Mouse (Mus musculus) embryonic facial prominence, embryonic 10.5 days (tissue): Measurements from ENCODE around the gene Adamts4. TPM values are rescaled to one million over a fixed set of nuclear protein-coding genes. Genes with fewer than 3 reads are reported as not detected.
A peak's percentile ranks its signal among the peaks of the same experiment; 100 is the strongest.

Experiments
- DNase-seq: peaks from one replicate; pipeline ENCODE4 v3.0.0-alpha.2; 2017; ENCODE audit warnings: low spot score
- H3K27ac ChIP-seq: fragments of 300-500 bp; sonication (generic); replicated peaks from 2 replicates; pipeline ENCODE4 v1.5.1; 2016; ENCODE audit warnings: mild to moderate bottlenecking
- H3K27me3 ChIP-seq: fragments of 300-500 bp; sonication (generic); replicated peaks from 2 replicates; pipeline ENCODE4 v1.6.1; 2016; ENCODE audit warnings: low read depth, mild to moderate bottlenecking; ENCODE audit not compliant: poor library complexity, severe bottlenecking
- H3K36me3 ChIP-seq: fragments of 300-500 bp; sonication (generic); replicated peaks from 2 replicates; pipeline ENCODE4 v1.6.1; 2016; ENCODE audit warnings: mild to moderate bottlenecking, moderate library complexity
- H3K4me1 ChIP-seq: fragments of 300-500 bp; sonication (generic); 2 replicates; pipeline ENCODE4 v1.6.1; 2016
- H3K4me3 ChIP-seq: fragments of 300-500 bp; sonication (generic); 2 replicates; pipeline ENCODE4 v1.5.1; 2016; ENCODE audit warnings: mild to moderate bottlenecking, moderate library complexity
- H3K9me3 ChIP-seq: fragments of 300-500 bp; sonication (generic); 2 replicates; pipeline ENCODE4 v1.6.1; 2016; ENCODE audit warnings: mild to moderate bottlenecking
- WGBS: fragments of 180-500 bp; shearing (Covaris S2); methylation state at CpG from one replicate; pipeline ENCODE4 v1.1.7; 2016; 5-methylcytosine and 5-hydroxymethylcytosine counted together
- polyA plus RNA-seq: library from polyadenylated mRNA; unstranded; fragments of >200 nt; fragmentation: Nextera tagmentation; extraction: Ambion mirVana; gene quantifications from 2 replicates; pipeline ENCODE4 v1.2.1, GENCODE M21; 2016

Adamts4 gene
- polyA plus RNA-seq, 1 experiment from 2014 or later: 12.7 TPM

GRCm38 (mm10) chr1:171265971-171266744 is 15.9 kb downstream of the Adamts4 start:
- whole genome bisulfite sequencing: 71% methylated on average over 4 of the region's 4 CpGs
- no peaks in the 10 kb centered on the region for H3K9me3 ChIP-seq
- H3K27ac ChIP-seq: no peak overlapping the region
- H3K27me3 ChIP-seq: no peaks in the 10 kb centered on the region
- DNase-seq: no peak
- H3K4me3 ChIP-seq: no peak overlapping the region
- peaks cover 35% of the 10 kb centered on the region for H3K4me1 ChIP-seq
- H3K36me3 ChIP-seq: no peaks in the 10 kb centered on the region

- H3K27me3 ChIP-seq: no peaks in the 10 kb centered on the region
- no peak overlapping the region for H3K27ac ChIP-seq
- H3K4me3 ChIP-seq: no peak overlapping the region
- no peak for DNase-seq
- H3K36me3 ChIP-seq: peaks cover 18% of the 10 kb centered on the region
- no peaks in the 10 kb centered on the region for H3K9me3 ChIP-seq
- H3K4me1 ChIP-seq: peaks cover 29% of the 10 kb centered on the region
- WGBS: 68% methylated on average over 1 of the region's 1 CpGs
Measured at GRCm38 (mm10) chr1:171268341-171268740, 18.1 kb downstream of the Adamts4 start.

GRCm38 (mm10) chr1:171269848-171270572 is 19.8 kb downstream of the Adamts4 start, which contains the start of gene B4galt3:
Gene B4galt3 (plus strand): TSS chr1:171270328.
- Histone ChIP-seq H3K4me1 (peaks cover 25% of the 10 kb centered on the region), H3K9me3 (no peaks in the 10 kb centered on the region), H3K36me3 (peaks cover 35% of the 10 kb centered on the region), H3K27me3 (no peaks in the 10 kb centered on the region), H3K27ac (peak within 1 kb of the TSS; percentile 90), H3K4me3 (peak within 1 kb of the TSS; percentile 83)
- WGBS: 3% methylated on average over 36 of the region's 36 CpGs
- peak; percentile 97 for DNase-seq

- H3K4me3 ChIP-seq: peak overlapping the region; percentile 83
- WGBS: under 1% methylated on average over 19 of the region's 19 CpGs
- DNase-seq: no peak
- H3K4me1 ChIP-seq: peaks cover 25% of the 10 kb centered on the region
- no peaks in the 10 kb centered on the region for H3K9me3 ChIP-seq
- H3K27ac ChIP-seq: peak overlapping the region; percentile 90
- peaks cover 40% of the 10 kb centered on the region for H3K36me3 ChIP-seq
- no peaks in the 10 kb centered on the region for H3K27me3 ChIP-seq
Measured at GRCm38 (mm10) chr1:171270573-171270900, 20.3 kb downstream of the Adamts4 start.

DNA sequence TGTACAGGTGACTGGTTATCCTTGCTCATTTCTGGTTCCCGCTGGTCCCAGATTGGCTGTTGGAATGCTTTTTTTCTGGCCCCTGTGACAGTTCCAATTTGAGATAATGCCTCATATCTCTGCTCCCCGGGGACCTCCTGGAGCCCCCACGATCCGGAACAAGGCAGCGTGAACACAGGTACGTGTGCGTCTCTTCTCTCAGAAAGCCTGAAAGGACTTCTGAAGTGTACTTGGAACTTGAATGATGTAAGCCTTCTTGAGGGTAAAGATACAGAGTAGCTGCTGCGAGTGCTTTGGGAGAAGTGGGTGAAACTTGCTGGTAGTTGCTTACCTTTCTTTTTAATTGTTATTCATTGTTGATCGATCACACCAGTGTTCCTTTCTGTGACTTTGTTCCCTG is 21.0 kb downstream of the Adamts4 start:
- Histone ChIP-seq H3K4me1 (peaks cover 25% of the 10 kb centered on the region), H3K27ac (no peak overlapping the region), H3K36me3 (peaks cover 47% of the 10 kb centered on the region), H3K9me3 (no peaks in the 10 kb centered on the region), H3K27me3 (no peaks in the 10 kb centered on the region), H3K4me3 (peak overlapping the region; percentile 83)
- DNase-seq: no peak
- WGBS: 59% methylated on average over 9 of the region's 9 CpGs

- peaks cover 25% of the 10 kb centered on the region for H3K4me1 ChIP-seq
- WGBS: 71% methylated on average over 10 of the region's 10 CpGs
- H3K27ac ChIP-seq: no peak overlapping the region
- H3K9me3 ChIP-seq: no peaks in the 10 kb centered on the region
- H3K4me3 ChIP-seq: peak overlapping the region; percentile 83; the same call in 1 of the 2 replicates
- no peak for DNase-seq
- no peaks in the 10 kb centered on the region for H3K27me3 ChIP-seq
- peaks cover 51% of the 10 kb centered on the region for H3K36me3 ChIP-seq
Measured at GRCm38 (mm10) chr1:171271622-171272021, 21.4 kb downstream of the Adamts4 start.

- Histone ChIP-seq H3K27ac (no peak overlapping the region), H3K27me3 (no peaks in the 10 kb centered on the region), H3K36me3 (peaks cover 56% of the 10 kb centered on the region), H3K4me3 (peak overlapping the region; percentile 83; the same call in 1 of the 2 replicates), H3K4me1 (peaks cover 25% of the 10 kb centered on the region), H3K9me3 (no peaks in the 10 kb centered on the region)
- 92% methylated on average over 3 of the region's 3 CpGs for WGBS
- DNase-seq: no peak
Measured at GRCm38 (mm10) chr1:171272086-171272485, 21.9 kb downstream of the Adamts4 start.

DNA sequence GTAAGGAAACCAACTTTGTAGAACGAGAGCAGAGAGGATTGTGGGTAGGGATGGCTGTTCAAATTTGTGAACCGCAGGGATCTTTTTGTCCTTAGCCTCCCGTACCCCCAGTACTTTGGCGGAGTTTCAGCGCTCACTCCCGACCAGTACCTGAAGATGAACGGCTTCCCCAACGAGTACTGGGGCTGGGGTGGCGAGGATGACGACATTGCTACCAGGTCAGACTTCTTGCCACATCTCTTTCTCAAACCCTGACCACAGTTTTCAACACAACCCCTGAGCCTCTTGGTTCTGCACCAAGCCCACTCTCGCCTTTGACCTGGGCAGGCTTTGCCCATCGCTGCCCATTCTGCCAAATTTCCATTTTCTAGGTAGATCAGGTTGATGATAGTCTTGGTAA is 23.9 kb downstream of the Adamts4 start:
- no peaks in the 10 kb centered on the region for H3K9me3 ChIP-seq
- H3K27ac ChIP-seq: no peak overlapping the region
- no peak for DNase-seq
- H3K27me3 ChIP-seq: no peaks in the 10 kb centered on the region
- H3K4me3 ChIP-seq: no peak overlapping the region
- peaks cover 76% of the 10 kb centered on the region for H3K36me3 ChIP-seq
- H3K4me1 ChIP-seq: peaks cover 28% of the 10 kb centered on the region
- WGBS: 90% methylated on average over 12 of the region's 12 CpGs

DNA sequence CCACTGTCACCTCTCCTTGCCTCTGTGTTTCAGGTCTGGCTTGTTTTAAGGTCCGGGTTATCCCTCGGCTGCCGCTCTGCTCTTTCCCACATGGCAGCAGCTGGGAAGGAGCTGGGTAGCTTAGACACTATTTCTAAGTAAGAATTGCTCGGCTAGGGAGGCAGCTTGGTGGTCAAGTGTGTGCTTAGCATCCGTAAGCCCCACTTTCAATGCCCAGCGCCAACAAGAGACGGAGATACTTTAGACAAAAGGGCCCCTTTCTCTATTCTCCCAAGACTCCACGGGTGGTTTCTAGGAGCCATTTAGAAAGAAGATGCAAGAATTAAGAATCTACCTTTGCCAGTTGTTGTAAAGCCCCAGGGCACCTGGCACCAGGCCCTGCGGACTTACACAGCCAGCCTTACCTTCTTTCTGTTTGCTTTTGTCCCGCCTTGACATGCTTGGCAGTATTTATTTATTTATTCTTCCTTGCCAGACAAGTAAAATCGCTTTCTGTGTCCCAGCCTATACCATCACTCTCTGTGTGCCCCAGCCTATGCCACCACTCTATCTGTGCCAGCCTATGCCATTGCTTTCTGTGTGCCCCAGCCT is 25.0 kb downstream of the Adamts4 start:
- H3K36me3 ChIP-seq: peaks cover 80% of the 10 kb centered on the region
- H3K27ac ChIP-seq: no peak overlapping the region
- H3K27me3 ChIP-seq: no peaks in the 10 kb centered on the region
- no peak overlapping the region for H3K4me3 ChIP-seq
- WGBS: 89% methylated on average over 11 of the region's 11 CpGs
- no peak for DNase-seq
- H3K4me1 ChIP-seq: peaks cover 29% of the 10 kb centered on the region
- no peaks in the 10 kb centered on the region for H3K9me3 ChIP-seq

- H3K9me3 ChIP-seq: no peaks in the 10 kb centered on the region
- H3K27ac ChIP-seq: no peak overlapping the region
- WGBS: 95% methylated on average over 14 of the region's 14 CpGs
- peaks cover 25% of the 10 kb centered on the region for H3K4me1 ChIP-seq
- H3K4me3 ChIP-seq: no peak overlapping the region
- no peak for DNase-seq
- H3K36me3 ChIP-seq: peaks cover 80% of the 10 kb centered on the region
- no peaks in the 10 kb centered on the region for H3K27me3 ChIP-seq
Measured at GRCm38 (mm10) chr1:171276110-171276748, 26.0 kb downstream of the Adamts4 start.

- Histone ChIP-seq H3K36me3 (peaks cover 77% of the 10 kb centered on the region), H3K9me3 (no peaks in the 10 kb centered on the region), H3K27me3 (no peaks in the 10 kb centered on the region), H3K27ac (no peak overlapping the region), H3K4me3 (no peak overlapping the region), H3K4me1 (peaks cover 29% of the 10 kb centered on the region)
- 85% methylated on average over 10 of the region's 10 CpGs for WGBS
- no peak for DNase-seq
Measured at GRCm38 (mm10) chr1:171277736-171278135, 27.5 kb downstream of the Adamts4 start.

DNA sequence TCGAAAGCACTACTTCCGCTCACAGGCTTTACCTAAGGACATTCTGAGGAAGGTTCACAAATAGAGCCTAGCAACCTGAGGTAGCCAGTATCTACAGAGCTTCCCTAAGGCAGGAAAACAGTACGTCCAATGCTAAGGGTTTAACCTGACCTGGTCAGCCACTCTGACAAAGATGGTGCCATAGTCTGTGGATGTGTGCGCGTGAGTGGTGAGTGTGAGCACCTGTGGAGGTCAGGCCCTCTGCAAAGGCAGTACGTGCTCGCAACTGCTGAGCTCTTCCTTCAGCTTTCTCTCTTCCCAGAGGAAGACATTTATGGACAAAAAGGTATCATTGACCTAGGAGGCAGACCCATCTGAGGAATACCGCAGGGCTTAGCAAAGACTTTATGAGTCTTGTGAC is 28.2 kb downstream of the Adamts4 start:
- Histone ChIP-seq H3K36me3 (peaks cover 77% of the 10 kb centered on the region), H3K4me1 (peaks cover 29% of the 10 kb centered on the region), H3K9me3 (no peaks in the 10 kb centered on the region), H3K4me3 (no peak overlapping the region), H3K27ac (no peak overlapping the region), H3K27me3 (no peaks in the 10 kb centered on the region)
- no peak for DNase-seq
- 94% methylated on average over 8 of the region's 8 CpGs for WGBS
